Mouse (Mus musculus): ENCODE results near the gene Gpr85. TPM values are rescaled to one million over a fixed set of nuclear protein-coding genes. Genes with fewer than 3 reads are reported as not detected.
"Not testable (repeated sequence)": the region's sequence is repeated elsewhere in the genome, so short reads cannot be mapped to it uniquely, and the experiment has no call there.

Gpr85 gene
- total RNA-seq (2021) = under 1 TPM in 1 of 2 experiments, not detected in 1; 0.17 TPM
- long read RNA-seq, experiment 1 = 0 reads
- long read RNA-seq, experiment 2, partial matches to known transcripts = 2 of 2 reads
- long read RNA-seq, experiment 2, other reads (novel, unspliced or antisense) = 0 of 2 reads

- no peak for DNase-seq (ENCODE audit: low spot score)
Measured at GRCm38 (mm10) chr6:13839345-13840054, at the start of gene Gpr85. Gene Gpr85 (minus strand): TSS chr6:13839942.

GRCm38 (mm10) chr6:13884877-13885592 is 45.3 kb upstream of the Gpr85 start:
- DNase-seq (ENCODE audit: low spot score) = no peak

GRCm38 (mm10) chr6:13882919-13883318 is 43.2 kb upstream of the Gpr85 start:
- DNase-seq (ENCODE audit: low spot score) = no peak

GRCm38 (mm10) chr6:13873959-13874358 is 34.2 kb upstream of the Gpr85 start:
- DNase-seq (ENCODE audit: low spot score) = no peak

GRCm38 (mm10) chr6:13872076-13872475 is 32.3 kb upstream of the Gpr85 start:
- DNase-seq (ENCODE audit: low spot score) = no peak

DNA sequence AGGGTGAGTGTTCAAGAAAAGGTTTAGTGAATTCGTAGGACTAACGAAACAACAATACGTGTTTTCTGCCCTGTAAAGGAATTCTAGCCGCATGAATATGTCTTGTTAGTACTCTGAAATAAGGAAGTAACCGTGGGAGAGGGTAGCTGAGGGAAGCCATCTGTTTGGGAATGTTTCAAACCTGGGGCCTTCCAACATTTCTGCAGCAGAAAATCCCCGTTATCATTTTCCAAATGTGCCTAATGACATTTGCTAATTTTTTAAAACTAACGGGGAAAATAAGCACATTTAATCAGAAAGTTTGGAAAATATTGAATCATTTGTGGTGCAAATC is 31.9 kb upstream of the Gpr85 start:
- DNase-seq (ENCODE audit: low spot score) = no peak

- peak; percentile 93 for DNase-seq (ENCODE audit: low spot score)
Measured at GRCm38 (mm10) chr6:13870919-13871624, 31.3 kb upstream of the Gpr85 start, which contains the start of gene 2610001J05Rik. Gene 2610001J05Rik (minus strand): TSS chr6:13871518.

- no peak for DNase-seq (ENCODE audit: low spot score)
Measured at GRCm38 (mm10) chr6:13870289-13870741, 30.6 kb upstream of the Gpr85 start.

DNA sequence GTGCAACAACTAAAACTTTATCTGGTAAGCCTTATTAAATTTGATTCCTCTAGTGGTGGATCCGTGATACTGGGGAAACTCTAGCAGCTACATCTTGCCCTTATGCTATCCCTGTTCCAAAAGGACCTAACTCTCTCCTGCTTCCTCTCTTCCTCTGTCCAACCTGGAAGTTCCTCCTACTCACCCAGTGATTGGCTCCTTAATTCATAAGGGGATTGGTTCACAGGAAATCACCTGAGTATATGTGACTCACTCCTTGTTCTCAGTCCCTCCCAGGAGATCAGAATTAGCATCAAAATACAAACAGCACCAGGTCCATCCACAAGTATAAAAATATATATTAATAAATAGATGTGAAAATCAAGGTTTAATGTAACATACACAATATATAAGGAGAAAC is 20.9 kb upstream of the Gpr85 start:
- no peak for DNase-seq (ENCODE audit: low spot score)

DNA sequence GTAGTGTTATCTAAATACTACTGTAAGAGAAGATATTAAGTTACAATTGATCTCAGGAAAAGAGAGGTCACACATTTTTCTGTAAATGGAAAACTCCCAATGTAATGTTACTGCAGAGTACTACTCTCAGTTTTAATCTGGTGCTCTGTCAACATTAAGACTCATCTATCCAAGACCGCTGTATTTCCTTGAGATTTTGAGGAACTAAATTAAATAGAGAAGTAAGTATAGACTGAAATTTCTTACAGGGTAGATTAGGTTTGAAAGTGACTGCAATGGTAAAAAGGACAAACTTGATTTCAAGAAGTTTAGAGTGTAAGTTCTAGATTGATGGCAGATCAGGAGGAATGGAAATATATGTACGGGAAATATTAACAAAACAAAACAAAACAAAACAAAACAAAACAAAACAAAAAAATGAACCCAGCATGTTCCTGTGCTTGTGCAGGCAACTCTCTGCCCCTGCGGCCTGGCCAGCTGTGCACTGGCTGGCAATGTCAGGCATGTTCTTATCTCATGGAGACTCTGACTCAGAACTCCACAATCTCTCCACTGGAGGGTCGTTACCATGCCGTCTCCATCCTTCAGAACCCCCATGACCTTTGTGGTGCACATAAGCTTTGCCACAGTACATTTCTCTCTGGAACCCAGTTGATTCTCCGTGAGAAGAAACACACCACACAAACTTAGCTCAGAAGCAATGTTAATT is 20.3 kb upstream of the Gpr85 start:
- DNase-seq (ENCODE audit: low spot score) = no peak

GRCm38 (mm10) chr6:13854230-13854629 is 14.5 kb upstream of the Gpr85 start:
- no peak for DNase-seq (ENCODE audit: low spot score)

DNA sequence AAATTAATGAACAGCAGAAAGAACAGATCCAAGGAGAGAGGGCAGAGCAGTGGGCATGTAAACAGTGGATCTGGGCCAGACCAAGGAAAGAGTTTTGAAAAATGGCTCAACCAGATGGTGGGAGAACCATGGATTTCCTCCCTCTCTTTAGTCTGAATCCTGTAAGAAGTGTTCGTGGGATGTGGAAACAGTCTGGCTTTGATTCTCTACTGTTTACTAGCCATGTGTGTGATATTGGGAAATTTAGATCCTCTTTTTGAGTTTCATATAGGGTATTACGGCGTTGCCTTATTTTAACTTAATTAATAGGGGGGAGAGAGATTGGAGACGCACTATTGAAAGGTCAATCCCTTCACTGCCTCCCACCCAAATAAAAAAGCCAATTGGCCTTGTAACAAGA is 13.5 kb upstream of the Gpr85 start:
- DNase-seq (ENCODE audit: low spot score) = no peak

DNA sequence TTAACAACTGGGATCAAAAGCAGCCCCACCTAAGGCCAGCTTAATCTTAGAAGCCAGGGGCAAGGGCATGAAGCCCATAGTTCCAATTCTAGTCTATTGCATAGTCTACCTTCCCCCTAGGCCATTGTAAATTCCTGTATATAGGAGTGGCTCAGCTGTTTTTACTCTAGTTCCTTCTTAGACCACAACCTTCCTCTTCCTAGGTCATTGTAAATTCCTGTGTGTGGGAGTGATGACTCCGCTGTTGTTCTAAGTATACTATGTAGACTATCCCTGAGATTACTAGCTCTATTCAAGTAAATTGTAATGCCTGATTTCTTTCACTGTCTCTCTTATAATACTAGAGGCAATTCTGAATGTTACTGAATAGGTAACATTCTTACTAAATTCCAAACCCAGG is 6.3 kb upstream of the Gpr85 start:
- DNase-seq (ENCODE audit: low spot score) = not testable (repeated sequence)

GRCm38 (mm10) chr6:13838677-13839344 is 931 bp downstream of the Gpr85 start:
- DNase-seq (ENCODE audit: low spot score) = peak; percentile 36

DNA sequence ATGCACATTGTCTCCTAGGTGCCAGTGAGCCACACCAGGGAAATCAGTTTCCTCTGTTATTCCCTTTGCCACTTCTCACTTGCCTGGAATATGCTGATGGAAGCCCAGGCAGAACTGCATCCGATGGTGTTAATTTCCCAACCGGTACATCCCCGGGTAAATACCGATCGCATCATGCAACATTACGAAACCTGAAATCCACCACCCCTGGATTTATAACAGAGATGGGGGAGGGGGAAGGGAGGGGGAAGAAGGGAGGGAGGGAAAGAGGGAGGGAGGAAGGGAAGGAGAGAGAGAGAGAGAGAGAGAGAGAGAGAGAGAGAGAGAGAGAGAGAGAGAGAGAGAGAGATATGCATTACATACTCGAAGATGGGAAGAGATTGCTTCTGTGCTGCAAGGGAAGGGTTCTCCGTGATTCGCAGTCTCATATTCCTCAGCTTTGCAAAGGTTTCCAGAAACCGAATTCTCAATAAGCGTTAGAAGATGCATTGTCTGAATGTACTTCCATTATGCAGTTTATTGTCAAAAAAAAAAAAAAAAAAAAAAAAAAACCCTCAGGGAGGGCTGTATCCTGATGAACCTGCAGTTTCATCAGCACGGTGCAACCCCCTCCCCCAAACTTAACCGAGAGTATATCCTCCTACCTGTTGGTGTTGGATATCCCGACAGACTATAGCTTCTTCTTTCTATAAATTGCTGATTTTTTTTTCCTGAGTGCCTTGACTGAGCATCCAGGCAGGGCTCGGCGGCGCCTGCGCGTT is 1.6 kb downstream of the Gpr85 start:
- DNase-seq (ENCODE audit: low spot score) = no peak

- no peak for DNase-seq (ENCODE audit: low spot score)
Measured at GRCm38 (mm10) chr6:13836967-13837570, 2.7 kb downstream of the Gpr85 start.

GRCm38 (mm10) chr6:13835720-13836665 is 3.7 kb downstream of the Gpr85 start:
- DNase-seq (ENCODE audit: low spot score) = no peak

DNA sequence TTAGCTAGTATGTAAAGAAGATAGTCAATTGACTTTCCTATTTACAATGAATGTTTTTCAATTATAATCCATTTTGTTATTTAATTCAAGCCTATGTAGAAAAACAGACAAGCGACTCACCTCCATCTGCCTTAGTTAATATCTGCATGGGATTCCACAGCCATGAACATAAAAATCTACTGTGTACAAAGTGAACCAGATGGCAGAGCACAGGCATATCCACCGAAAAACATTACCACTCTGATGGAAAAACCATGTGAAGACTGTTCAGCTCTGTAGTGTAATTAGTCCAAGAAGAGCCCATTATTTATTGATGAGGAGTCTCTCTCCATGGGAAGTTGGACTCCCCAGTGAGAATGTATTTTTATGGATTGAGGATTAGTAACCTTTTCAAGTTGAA is 7.0 kb downstream of the Gpr85 start:
- DNase-seq (ENCODE audit: low spot score) = no peak

DNA sequence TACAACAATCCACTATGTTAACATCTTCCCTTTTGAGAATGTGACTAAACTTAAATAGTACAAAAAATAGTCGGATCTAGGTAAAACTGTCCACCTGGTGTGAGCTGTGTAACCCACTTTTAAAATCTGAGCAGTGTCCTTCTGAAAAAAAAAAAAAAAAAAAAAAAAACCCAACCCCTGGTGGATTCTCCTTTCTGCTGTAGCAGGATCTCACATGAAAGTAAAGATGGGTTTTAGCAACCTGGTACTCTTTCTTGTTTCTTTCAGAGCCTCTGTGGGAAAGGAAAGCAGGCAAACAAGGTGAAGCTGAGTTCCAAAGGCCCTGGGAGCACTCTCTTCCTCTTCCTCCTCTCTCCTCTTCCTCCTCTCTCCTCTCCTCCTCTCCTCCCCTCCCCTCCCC is 10.9 kb downstream of the Gpr85 start:
- no peak for DNase-seq (ENCODE audit: low spot score)
